Mouse (Mus musculus) cerebellum, postnatal 4 days (tissue): ENCODE measurements at regions not wholly inside any gene's neighbourhood (a gene's known extent, or its start where the extent isn't known, plus 50 kb on each side); places are given as distances from the start of the nearest gene placed in this dataset.
"Not testable (repeated sequence)": the region's sequence is repeated elsewhere in the genome, so short reads cannot be mapped to it uniquely, and the experiment has no call there.

ENCODE experiments used
- DNase-seq, 2 experiments: peaks; one replicate each; pipeline ENCODE4 v3.0.0; 2022; ENCODE audit warnings: low spot score in 2 of 2, mixed read lengths in 1 of 2

DNA sequence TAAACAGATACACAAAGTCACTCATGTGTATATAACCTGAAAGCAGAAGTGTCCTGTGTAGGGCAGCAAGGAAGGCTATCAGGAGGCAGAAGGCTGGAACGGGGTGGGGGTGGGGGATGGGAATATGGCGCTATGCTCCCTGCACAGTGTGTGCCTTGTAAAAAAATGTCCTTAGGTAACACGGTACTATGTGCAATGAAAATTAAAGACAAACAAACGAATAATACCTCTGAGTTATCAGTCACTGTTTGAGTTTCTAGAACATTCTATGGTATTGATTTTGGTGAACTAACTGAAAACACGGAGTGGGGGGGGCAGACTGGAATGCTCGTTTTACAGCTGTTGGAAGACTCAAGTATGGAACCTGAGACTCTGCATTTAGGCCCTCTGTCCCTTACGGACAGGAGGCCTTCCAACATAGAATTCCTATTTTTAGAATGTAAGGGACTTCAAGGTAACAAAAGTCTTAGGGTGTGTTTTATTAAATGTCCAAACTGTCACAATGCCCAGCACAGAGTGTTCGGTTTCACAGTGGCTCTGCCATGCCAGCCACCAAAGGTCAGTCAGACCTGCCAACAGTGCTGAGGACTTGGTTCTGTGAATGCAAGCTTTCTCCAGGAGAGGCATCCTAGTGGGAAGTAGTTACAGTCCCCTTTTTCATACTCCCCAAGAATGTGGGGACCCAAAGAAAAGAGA is 240.6 kb downstream of the Ano6 start:
- no peak for DNase-seq

DNA sequence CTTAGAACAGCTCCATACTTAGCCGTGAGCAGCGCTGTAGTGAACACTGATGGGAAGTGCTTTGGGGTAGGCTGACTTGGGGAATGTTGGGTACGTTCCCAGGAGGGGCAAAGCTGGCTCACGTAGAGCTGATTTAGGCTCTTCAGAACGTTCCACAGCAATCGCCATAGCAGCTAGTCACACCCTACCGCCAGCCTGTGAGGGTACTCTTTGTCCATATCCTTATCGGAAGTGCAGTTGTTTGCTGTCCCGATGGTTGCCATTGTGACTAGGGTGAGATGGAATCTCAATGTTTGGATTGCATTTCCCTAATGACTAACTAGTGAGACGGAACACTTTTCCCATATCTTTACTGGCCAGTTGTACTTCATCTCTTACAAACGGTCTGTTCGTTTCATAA is 244.6 kb downstream of the Ano6 start:
- DNase-seq: no peak

DNA sequence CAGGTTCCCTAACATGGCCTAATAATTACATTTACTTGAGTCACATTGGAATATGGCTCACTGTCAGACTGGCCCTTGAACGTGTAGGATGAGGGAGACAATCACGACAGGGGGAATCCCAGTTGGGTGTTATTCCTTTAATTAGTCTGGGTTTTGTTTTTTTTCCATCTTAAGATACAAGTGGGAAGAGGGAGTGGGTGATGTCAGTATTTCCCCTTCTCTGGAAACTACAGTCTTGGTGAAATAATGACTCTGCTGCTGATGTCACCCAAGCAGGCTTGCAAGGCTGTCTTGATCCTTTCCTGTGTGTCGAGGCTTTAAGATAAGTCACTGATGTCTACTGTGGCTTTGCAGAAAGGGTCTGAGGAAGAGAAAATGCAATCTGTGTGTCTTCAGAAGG is 241.8 kb upstream of the Arid2 start:
- no peak for DNase-seq

DNA sequence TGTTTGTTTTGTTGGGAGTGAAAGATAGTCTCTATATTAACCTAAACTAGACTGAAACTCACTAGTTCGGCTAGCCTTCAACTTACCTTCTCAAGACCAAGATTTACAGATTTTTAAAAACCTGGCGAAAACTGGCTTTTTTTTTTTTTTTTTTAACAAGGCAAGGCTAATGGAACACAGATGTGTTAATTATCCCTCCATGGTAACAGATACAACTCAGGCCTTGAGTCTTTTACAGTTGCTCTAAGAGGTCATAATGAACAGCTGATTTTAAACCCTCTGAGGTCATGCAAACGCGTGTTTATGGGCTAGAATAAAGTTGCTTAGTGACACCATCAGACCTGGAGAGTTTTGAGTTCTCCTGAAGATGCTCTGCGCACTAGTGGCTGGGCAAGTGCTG is 240.7 kb upstream of the Arid2 start:
- DNase-seq: no peak

DNA sequence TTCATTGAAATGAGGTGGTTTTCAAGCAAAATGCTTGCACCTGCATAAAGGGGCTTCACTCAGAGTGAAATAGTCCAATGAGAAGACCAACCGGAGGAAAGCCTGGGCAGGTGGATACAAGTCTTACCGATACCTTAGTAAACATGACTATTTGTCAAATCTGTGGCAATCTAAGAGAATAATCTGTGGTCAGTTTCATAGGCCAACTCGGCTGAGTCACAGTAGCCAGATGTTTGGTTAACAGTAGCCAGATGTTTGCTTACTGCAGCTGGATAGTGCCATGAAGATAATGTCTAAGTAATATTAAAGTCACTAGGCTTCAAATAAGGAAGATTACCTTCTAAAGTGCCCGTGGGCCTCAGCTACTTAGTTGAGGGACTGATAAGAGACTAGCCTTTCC is 236.9 kb upstream of the Arid2 start:
- DNase-seq: no peak

DNA sequence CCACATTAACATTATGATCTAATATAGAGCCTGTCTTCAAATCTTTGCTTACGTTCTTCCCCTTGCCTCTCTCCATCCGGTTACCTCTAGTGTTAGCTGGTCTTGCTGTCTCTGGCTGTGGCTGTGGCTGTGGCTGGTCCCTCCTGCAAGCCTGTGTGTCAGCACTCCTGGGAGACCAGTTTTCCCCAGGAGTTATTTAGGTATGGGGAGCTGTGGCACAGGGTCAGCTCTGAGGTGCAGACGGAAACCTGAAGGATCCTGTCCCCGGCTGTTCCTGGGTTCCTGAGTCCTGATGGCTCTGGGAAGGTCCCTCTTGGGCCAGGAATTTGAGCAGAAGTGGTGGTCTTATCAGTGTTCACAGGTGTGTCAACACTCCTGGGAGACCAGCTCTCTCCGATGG is 234.7 kb upstream of the Arid2 start:
- DNase-seq: no peak

DNA sequence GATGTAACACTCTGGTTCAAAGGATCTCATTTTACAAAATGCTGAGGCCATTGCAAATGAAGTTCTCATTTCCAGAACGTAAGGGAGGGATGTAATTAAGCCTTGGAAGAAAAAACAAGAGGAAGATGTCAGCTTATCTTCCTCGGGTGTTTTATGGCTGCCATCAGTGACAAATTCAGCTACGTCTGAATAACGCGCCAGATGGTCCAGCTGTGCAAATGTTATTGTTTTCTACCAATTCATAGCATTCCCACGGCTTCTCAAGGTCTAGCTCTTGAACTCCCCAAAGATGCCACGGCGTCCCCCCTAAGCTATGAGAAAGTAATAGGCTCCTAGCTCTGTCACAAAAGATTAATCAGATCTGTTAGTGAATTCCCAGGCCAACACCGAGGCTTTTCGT is 232.0 kb upstream of the Arid2 start:
- no peak for DNase-seq

DNA sequence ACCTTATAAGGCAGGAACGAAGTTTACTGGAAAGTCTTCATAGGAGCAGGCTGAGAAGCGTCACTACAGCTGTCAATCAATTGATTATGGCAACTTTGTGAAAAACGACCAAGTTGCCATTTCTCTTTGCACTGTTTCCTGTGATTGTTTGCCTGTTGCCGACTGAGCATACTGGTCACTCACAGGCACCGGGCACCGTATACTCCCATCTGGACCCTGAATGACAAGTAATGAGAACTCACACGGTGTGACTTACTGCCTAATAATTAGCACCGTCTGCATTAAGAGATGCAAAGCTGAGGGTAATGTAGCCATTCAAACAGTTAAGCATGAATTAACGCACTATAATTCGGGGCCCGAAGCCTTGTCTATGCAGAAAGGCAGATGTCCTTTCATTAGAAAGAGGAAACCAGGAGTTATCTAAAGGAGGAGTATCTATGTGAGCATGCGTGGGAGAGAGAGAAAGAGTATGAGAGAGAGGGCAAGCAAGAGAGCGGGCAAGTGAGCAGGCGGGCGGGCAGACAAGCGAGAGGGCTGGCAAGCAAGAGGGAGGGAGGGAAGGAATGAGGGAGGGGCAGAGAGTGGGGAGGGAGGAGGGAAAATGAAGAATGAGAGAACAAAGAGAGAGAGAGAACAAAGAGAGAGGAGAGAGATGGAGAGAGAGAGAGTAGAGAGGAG is 231.4 kb upstream of the Arid2 start:
- no peak for DNase-seq

DNA sequence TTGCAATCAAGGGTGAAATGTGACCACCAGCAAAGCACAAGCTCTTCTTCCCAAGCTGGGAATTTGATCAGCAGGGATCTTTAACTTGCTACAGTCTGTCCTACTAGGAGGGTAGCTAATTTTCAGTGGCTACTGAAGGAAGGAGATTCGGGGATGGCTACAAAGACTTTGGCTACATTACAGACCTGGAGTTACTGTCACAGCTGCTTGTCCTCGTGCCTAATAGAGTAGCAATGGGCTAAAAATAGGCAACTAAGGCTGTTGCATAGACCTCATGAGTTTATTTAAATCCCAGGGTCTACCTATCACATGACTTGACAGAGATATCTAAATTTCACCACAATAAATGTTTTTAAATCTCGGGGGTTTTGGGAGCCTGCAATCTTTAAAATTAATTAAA is 227.7 kb upstream of the Arid2 start:
- DNase-seq: no peak

DNA sequence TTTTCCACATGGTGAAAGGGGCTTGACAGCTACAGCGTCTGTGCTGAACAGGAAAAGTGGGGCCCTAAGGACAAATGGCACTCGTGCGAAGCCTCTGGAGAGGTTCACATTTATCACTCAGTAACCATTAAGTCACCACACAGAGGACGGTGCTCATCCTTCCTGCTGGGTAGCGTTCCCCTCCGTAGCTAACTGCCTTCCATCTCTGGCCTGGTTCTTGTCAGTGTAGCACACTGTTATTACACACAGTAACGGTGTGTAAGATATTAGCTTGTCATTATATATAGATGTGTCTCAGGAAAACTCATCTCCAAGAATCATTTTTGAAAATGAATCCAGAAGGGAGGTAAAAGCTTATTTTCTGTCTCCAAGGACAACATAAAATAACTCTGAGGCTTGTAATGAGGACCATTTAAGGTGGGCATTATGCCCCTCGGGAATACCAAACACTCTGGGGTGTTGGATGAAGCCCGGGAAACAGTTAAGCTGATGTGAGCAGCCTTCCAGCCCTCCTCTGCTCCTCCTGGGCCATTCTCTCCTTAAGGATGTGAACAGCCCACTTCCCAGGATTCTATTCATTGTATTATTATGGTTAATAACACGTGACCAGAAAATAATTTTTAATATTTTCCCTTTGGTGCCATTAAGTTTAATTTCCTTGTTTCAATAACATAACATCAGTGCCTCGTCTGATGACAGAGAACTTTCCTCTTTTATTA is 222.7 kb upstream of the Arid2 start:
- no peak for DNase-seq

DNA sequence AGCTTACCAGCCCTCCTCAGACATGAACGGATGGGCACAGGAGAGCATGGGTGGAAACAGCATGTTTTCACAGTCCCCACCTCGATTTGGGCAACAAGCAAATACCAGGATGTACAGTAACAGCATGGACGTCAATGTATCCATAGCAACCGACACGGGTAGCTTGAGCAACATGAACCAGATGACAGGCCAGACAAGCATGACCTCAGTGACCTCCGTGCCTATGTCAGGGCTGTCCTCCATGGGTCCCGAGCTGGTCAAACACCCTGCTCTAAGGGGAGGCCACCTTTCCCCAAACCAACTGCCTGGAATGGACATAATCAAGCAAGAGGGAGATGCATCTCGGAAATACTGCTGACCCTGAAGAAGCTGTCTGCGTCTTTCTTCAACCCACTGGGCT is 211.7 kb upstream of the Arid2 start:
- DNase-seq: no peak

DNA sequence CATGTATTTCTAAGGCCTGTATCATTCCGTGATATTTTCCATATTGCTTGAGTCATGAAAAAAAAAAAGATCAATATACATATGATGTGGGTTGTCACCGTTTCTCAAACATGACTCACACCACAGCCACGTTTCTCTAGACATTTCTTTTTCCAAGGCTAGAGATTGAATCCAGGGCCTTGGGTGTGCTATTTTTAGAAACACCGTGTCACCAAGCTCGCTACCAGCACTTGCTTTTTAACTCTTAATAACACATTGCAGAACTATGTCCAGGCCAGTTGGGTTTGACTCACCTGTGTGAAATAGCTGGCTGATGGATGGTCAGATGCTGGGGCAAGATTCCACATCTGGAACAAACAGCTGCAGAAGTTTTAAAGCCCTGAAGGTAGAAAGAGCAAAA is 209.6 kb upstream of the Arid2 start:
- DNase-seq: no peak

DNA sequence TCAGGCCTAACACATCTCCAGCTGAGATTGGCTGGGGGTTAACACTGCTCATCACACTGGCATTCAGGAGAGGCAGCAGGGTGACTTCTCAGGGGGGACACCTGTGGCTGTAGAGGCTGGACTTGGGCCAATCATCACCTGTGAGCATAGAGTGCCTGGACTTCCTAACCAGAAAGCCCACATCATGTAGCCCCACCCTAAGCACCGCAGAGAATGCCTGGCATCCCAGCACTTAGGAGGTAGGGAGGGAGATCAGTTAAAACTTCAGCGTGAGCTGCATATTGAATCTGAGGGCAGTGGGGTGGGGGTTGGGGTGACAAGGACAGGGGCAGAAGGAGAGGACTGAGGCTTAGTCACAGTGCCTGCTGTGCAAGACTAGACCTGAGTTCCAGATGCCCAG is 208.7 kb upstream of the Arid2 start:
- no peak for DNase-seq

DNA sequence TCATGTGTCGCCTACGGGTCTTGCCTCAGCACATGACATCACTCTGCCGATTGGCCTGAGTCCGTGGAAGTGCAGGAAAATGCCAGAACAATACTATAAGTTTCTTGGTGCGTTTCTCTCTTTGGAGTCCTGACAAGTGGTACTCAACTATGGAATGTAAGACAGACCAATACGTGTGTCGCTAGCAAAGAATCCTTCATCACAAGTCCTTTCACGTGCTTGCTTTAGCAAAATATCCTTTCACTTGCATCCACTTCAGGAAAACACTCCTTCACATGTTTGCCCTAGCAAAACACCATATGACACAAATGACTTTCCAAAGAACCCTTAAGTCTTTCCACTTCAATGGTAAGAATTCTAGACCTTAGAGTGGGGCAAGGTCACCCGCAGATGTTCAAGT is 197.6 kb upstream of the Arid2 start:
- no peak for DNase-seq

DNA sequence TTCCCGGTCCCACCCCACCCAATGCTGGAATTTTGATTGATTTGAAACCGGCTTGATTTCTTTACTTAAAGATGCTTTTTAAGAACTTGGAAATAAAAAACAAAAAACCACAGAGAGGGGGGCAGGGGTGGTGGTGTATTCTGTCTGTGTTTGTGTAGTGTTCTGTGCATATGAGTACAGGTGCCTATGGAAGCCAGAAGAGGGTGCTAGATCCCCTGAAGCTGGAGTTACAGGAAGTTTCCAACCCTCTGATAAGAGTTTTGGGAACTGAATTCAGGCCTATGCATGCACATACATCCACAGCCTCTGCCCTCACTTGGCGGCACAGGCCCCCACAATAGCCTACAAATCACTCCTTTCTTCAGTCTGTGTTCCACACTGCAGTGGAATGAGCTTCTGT is 190.9 kb upstream of the Arid2 start:
- DNase-seq: no peak

DNA sequence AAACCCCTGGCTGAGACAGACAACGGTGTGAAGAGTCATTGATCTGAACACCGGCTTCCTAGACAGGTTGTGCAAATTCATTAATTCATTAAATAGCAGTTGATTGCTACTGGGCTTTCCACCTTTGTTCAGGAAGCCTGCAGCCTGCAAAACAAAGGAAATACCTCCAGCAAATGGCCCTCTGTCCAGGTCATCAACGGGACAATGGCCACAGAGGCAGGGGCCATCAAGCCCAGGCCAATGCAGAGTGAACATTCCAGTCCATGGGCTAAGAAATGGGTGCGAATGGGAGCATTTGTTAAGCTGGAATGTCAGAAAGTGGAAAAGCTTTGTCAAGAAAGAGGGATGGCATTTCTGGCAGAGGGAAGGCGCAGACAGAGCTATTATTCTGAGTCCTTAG is 188.5 kb upstream of the Arid2 start:
- no peak for DNase-seq

DNA sequence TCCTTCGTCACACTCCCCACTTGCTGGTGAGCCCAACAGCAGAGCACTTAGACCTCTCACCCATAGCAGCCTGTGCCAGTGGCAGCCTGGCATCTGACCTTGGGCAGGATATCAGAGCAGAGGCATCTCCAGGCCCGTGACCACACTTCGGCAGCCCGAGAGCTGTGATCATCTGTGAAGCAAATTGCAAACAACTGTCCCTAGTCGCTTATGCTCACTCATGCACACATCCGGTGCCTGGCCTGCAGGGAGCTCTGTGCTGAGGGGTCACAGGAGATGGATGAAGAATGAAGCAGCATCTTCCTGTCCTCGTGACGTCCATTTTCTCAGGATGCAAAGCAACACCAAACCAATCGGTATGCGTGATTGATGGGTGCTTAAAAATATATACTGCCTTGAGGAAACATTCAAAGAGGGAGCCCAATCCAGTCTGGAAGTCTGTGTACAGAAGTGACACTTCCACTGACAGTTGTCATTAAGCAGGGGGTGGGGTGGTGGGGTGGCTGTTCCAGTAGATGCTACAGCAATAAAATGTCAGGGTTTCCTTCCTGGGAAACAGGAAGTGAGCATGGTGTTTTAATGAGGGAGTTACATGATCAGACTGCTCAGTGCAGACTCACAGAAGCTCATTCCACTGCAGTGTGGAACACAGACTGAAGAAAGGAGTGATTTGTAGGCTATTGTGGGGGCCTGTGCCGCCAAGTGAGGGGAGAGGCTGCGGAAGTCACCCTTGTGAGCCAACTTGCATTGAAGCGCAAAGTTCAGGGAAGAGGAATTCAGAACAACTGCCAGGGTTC is 187.3 kb upstream of the Arid2 start:
- DNase-seq: not testable (repeated sequence)

DNA sequence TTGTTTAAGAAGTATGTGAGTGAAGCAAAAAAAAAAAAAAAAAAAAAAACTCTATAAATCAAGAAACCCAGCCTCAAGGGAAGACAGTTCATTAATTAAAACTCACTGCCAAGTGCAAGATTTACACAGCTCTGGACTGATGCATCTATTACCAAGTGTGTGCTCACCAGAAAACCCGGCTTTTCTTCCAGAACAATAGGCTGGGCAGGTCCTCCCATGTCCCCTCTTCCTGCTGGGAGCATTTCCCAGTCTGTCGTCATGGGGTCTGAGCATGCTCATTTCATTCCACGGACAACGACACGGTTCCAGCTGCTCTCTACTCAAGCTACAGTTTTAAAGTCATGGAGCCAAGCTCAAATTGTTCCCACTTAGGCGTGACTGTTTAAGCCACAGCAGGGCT is 183.6 kb upstream of the Arid2 start:
- peak in 1 of 2 experiments; percentile 11 for DNase-seq

DNA sequence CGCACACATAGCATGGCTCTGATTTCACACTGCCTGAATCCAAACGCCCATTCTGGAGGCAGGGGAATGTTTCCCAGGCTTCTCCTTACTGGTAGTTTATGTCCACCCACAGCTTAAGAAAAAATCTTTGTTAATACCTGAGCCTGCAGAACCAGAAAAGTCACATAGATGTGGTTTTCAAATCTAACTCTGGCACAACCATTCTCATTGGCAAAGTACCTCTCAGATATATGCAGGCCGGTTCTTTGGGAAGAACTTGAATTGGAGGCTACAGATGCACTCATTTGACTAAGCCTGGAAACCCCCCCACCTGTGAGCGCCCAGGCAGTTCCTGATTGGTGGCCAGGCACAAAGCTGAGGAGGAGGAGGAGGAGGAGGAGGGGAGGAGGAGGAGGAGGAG is 179.8 kb upstream of the Arid2 start:
- no peak for DNase-seq

DNA sequence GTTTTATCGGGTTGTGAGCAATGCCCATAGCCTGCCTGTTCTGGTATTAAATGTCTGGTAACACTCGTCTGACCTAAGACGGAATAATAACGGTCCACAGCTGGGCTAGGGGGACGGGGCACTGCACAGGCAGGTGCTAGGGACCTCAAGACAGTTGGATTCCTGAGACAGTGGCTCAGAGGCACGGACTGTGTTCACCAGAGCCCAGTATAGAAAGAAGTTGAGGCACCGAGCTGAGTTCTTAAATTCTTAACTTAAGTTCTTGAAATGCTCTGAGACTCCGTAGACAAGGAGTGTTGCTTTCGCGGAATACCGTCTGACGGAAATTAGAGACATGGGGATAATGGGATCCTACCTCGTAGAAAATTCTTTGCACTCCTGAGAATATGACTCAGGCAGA is 174.2 kb upstream of the Arid2 start:
- no peak for DNase-seq

DNA sequence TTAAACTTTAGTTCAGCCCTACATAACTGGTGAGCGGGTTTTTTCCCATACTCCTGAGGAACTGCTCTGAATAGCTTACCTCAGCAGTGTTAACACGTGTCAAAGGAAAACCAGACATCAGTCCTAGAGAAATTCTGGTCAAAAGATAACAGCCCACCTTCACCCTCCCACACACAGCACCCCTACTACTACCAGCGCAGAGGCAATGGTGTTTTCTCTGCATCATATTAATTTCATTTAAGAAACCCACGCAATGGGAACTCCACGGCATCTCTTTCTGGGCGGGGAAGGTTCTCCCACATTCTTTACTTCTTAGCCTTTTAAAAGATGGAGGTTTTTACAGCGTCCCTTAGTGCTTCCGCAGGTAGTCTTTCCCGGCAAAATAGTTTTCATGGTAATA is 172.7 kb upstream of the Arid2 start:
- no peak for DNase-seq

DNA sequence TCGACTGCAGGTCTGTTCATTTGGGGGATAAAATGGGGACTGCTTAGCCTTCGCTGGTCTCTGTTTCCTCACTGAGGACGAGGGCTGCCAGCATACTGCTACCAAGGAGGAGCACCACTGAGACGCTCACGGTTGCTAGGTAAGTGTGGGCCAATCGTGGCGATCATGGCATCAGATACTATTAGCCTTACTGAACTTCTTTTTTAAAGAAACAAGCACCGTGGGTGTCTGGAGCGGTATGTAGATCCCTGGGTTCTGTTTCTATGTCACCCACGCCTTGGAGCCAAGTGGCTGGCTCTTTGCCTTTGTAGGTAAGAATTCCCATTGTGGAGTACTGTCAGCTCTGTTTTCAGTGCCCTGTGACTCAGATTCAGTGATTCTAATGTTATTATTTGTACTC is 172.1 kb upstream of the Arid2 start:
- DNase-seq: no peak
